Mouse (Mus musculus): ENCODE results near the gene 9530077C05Rik. TPM values are rescaled to one million over a fixed set of nuclear protein-coding genes. Genes with fewer than 3 reads are reported as not detected.
"Not testable (repeated sequence)": the region's sequence is repeated elsewhere in the genome, so short reads cannot be mapped to it uniquely, and the experiment has no call there.

The 9530077C05Rik gene
- total and polyA plus RNA-seq, 2 experiments from 2014 or later, result 14.1 to 16.3 TPM

DNA sequence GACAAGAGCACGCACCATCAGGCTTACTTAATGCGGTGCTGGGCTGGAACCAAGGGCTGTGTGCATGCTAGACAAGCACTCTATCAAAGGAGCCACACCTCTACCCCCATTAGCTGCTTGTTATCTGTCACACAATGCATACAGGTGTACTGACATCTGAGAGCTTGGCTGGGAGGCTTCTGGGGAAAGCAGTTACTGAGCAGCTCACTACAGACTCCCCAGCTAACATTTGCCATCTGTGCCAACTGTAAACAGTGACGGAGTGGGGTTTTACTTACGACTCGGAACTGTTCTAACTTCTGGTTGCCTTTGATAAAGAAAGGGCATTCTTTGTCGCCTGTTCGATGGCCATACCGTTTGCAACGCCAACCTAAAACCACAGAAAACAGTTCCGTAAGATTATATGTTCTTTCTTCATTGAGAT is 42.2 kb downstream of the 9530077C05Rik start:
- DNase-seq (no peak), ATAC-seq (no peak; the same call in 1 of the 2 replicates)
- H3K4me2 ChIP-seq (ENCODE audit: low read depth), result no peak overlapping the region
- no peak overlapping the region for H3K27ac ChIP-seq (ENCODE audit: low read depth, low read length)
- H3K4me3 ChIP-seq (ENCODE audit: low read depth, low read length), result no peak overlapping the region
- TF ChIP-seq CTCF (IDR thresholded peaks at IDR 0.05; ENCODE audit: low read depth), result no peak
- H3K9me3 ChIP-seq (ENCODE audit: low read length), result no peaks in the 10 kb centered on the region
- H3K36me3 ChIP-seq (ENCODE audit: insufficient read depth), result peaks cover 90% of the 10 kb centered on the region
- no peaks in the 10 kb centered on the region for H3K27me3 ChIP-seq (ENCODE audit: insufficient read depth, low read length)
- WGBS, result 90% methylated on average over 10 of the region's 10 CpGs
- H3K9ac ChIP-seq, result no peak overlapping the region
- H3K4me1 ChIP-seq (ENCODE audit: insufficient read depth), result no peaks in the 10 kb centered on the region

GRCm38 (mm10) chr9:22453990-22454389 is 42.7 kb downstream of the 9530077C05Rik start, which contains the start of gene Gm17545:
Gene Gm17545, plus strand, starts transcription at chr9:22454290.
- H3K9ac ChIP-seq; H3K9me3 ChIP-seq (ENCODE audit: low read length); H3K27ac ChIP-seq (ENCODE audit: low read depth, low read length); DNase-seq; ATAC-seq; H3K4me2 ChIP-seq (ENCODE audit: low read depth); H3K27me3 ChIP-seq (ENCODE audit: insufficient read depth, low read length); H3K4me1 ChIP-seq (ENCODE audit: insufficient read depth); H3K4me3 ChIP-seq (ENCODE audit: low read depth, low read length): not testable (repeated sequence)
- peaks cover 85% of the 10 kb centered on the region for H3K36me3 ChIP-seq (ENCODE audit: insufficient read depth)
- 93% methylated on average over 8 of the region's 8 CpGs for WGBS

GRCm38 (mm10) chr9:22455041-22455440 is 43.7 kb downstream of the 9530077C05Rik start:
- no peak for ATAC-seq
- peaks cover 76% of the 10 kb centered on the region for H3K36me3 ChIP-seq (ENCODE audit: insufficient read depth)
- TF ChIP-seq CTCF (IDR thresholded peaks at IDR 0.05; ENCODE audit: low read depth), result no peak

DNA sequence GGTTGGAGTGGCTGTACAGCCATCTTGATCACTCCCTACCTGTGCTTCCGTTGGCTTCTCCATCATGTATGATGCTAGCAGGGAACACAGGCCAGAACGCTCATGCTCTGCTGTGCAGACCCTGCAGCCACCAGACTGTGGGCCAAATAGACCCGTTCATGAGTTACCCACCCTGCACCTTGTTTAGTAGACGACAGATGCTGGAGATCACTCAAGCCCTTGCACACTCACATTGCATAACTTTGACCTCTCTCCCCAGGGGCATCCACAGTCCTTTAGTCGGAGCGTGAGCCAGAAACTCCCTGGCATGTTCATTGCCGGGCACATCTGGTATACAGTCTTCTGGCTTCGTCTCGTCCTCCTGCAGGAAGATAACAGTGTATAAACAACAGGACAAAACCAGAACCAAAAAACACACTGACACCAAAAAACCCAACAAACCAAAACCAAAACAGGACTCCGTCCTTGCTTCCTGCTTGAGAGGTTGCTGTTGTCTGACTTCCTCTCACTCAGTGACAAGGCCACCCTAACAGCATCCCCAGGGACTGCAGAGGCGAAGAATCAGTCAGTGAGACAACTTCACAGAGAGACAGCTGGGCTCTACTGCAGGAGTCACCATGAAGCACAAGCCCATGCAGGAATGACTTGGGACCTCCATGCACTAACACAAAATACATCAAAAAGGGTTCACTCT is 46.0 kb downstream of the 9530077C05Rik start:
- WGBS, result 89% methylated on average over 11 of the region's 11 CpGs
- no peak overlapping the region for H3K9ac ChIP-seq
- no peak overlapping the region for H3K27ac ChIP-seq (ENCODE audit: low read depth, low read length)
- H3K4me1 ChIP-seq (ENCODE audit: insufficient read depth), result no peaks in the 10 kb centered on the region
- H3K9me3 ChIP-seq (ENCODE audit: low read length), result no peaks in the 10 kb centered on the region
- H3K36me3 ChIP-seq (ENCODE audit: insufficient read depth), result peaks cover 54% of the 10 kb centered on the region
- no peak for ATAC-seq
- no peak for DNase-seq
- no peak overlapping the region for H3K4me2 ChIP-seq (ENCODE audit: low read depth)
- TF ChIP-seq CTCF (IDR thresholded peaks at IDR 0.05; ENCODE audit: low read depth), result no peak
- H3K27me3 ChIP-seq (ENCODE audit: insufficient read depth, low read length), result no peaks in the 10 kb centered on the region
- H3K4me3 ChIP-seq (ENCODE audit: low read depth, low read length), result no peak overlapping the region

More at GRCm38 (mm10) chr9:22455041-22455440, 43.7 kb downstream of the 9530077C05Rik start:
- H3K27me3 ChIP-seq (ENCODE audit: insufficient read depth, low read length), result no peaks in the 10 kb centered on the region
- DNase-seq, result no peak
- H3K9ac ChIP-seq, result no peak overlapping the region
- no peaks in the 10 kb centered on the region for H3K4me1 ChIP-seq (ENCODE audit: insufficient read depth)
- no peak overlapping the region for H3K4me3 ChIP-seq (ENCODE audit: low read depth, low read length)
- no peaks in the 10 kb centered on the region for H3K9me3 ChIP-seq (ENCODE audit: low read length)
- H3K27ac ChIP-seq (ENCODE audit: low read depth, low read length), result no peak overlapping the region
- H3K4me2 ChIP-seq (ENCODE audit: low read depth), result no peak overlapping the region

GRCm38 (mm10) chr9:22461946-22462345 is 50.6 kb downstream of the 9530077C05Rik start:
- no peak overlapping the region for H3K4me2 ChIP-seq (ENCODE audit: low read depth)
- H3K4me3 ChIP-seq (ENCODE audit: low read depth, low read length), result no peak overlapping the region
- 72% methylated on average over 3 of the region's 3 CpGs for WGBS
- H3K9me3 ChIP-seq (ENCODE audit: low read length), result no peaks in the 10 kb centered on the region
- no peak overlapping the region for H3K27ac ChIP-seq (ENCODE audit: low read depth, low read length)
- no peaks in the 10 kb centered on the region for H3K4me1 ChIP-seq (ENCODE audit: insufficient read depth)
- no peak overlapping the region for H3K9ac ChIP-seq
- H3K36me3 ChIP-seq (ENCODE audit: insufficient read depth), result peaks cover 15% of the 10 kb centered on the region
- no peak for ATAC-seq
- peak; percentile 47 for DNase-seq
- no peak for TF ChIP-seq CTCF (IDR thresholded peaks at IDR 0.05; ENCODE audit: low read depth)
- H3K27me3 ChIP-seq (ENCODE audit: insufficient read depth, low read length), result no peaks in the 10 kb centered on the region

DNA sequence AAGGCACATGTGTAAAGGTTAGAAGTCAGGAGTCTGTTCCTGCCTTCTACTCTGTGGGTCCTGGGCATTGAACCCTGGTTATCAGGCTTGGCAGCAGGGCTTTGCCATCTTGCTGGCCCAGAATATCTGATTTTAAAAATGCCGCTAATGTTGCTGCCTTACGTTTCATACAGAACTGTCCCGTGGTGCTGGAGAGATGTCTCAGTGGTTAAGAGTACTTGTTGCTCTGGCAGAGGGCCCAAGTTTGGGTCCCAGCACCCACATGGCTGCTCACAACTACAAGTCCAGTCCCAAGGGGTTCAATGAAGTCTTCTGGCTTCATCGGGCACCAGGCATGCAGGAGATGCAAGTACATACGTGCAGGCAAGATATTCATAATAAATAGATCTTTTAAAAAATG is 54.9 kb downstream of the 9530077C05Rik start:
- Histone ChIP-seq H3K4me3 (ENCODE audit: low read depth, low read length) (no peak overlapping the region), H3K9me3 (ENCODE audit: low read length) (no peaks in the 10 kb centered on the region), H3K36me3 (ENCODE audit: insufficient read depth) (0 out of 2 replicates have a peak, but pooled peaks cover 3% of the 10 kb centered on the region), H3K9ac (no peak overlapping the region), H3K4me2 (ENCODE audit: low read depth) (no peak overlapping the region), H3K4me1 (ENCODE audit: insufficient read depth) (no peaks in the 10 kb centered on the region), H3K27me3 (ENCODE audit: insufficient read depth, low read length) (no peaks in the 10 kb centered on the region), H3K27ac (ENCODE audit: low read depth, low read length) (no peak overlapping the region)
- TF ChIP-seq CTCF (IDR thresholded peaks at IDR 0.05; ENCODE audit: low read depth), result no peak
- DNase-seq (no peak), ATAC-seq (no peak)
- 93% methylated on average over 5 of the region's 5 CpGs for WGBS

DNA sequence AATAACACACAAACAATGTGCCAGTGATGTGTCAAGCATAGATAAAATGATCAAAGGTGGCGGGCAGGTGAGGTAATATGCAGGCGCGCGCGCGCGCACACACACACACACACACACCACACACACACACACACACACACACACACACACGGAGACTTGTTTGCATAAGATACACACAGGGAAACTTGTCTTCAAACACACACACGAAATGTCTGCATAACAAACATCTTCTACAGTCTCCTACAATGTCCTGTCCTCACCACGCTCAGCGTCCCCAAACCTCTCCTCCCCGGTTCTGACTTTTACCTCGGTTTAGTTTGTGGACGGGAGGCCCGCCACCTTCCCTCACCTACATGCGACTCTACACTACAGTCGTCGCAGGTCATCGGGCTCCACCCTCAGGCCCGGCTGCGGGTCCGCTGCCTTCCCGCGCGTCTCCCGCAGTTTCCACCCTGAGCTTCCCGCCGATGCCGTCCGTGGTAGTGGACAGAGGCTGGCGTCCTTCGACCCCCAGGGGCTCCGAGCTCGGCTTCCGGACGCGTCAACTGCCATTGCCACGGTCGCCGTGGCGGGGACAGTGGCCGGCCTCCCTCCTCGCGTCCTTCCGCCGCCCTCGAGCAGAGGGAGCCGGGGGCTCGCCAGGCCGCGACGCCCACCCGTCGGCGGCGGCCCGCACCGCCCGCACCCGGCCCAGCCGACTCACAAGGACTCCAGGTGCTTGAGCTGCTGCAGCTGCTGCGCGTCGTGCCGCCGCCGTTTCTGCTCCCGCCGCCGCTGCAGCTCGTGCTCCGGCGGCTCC is 56.3 kb downstream of the 9530077C05Rik start:
- no peak for TF ChIP-seq CTCF (IDR thresholded peaks at IDR 0.05; ENCODE audit: low read depth)
- peak overlapping the region; percentile 74 for H3K4me3 ChIP-seq (ENCODE audit: low read depth, low read length)
- peak; percentile 57 for DNase-seq
- H3K4me2 ChIP-seq (ENCODE audit: low read depth), result peak overlapping the region; percentile 69
- peak; percentile 78 for ATAC-seq
- H3K27me3 ChIP-seq (ENCODE audit: insufficient read depth, low read length), result no peaks in the 10 kb centered on the region
- WGBS, result 5% methylated on average over 71 of the region's 73 CpGs
- no peaks in the 10 kb centered on the region for H3K9me3 ChIP-seq (ENCODE audit: low read length)
- 0 out of 2 replicates have a peak, but pooled peaks cover 3% of the 10 kb centered on the region for H3K36me3 ChIP-seq (ENCODE audit: insufficient read depth)
- peak overlapping the region; percentile 91 for H3K27ac ChIP-seq (ENCODE audit: low read depth, low read length)
- H3K4me1 ChIP-seq (ENCODE audit: insufficient read depth), result no peaks in the 10 kb centered on the region
- peak overlapping the region; percentile 97 for H3K9ac ChIP-seq

Data from forebrain, postnatal 0 days (tissue).